ENCODE assay signal across 20 mouse cellular contexts in the genomic region with DNA sequence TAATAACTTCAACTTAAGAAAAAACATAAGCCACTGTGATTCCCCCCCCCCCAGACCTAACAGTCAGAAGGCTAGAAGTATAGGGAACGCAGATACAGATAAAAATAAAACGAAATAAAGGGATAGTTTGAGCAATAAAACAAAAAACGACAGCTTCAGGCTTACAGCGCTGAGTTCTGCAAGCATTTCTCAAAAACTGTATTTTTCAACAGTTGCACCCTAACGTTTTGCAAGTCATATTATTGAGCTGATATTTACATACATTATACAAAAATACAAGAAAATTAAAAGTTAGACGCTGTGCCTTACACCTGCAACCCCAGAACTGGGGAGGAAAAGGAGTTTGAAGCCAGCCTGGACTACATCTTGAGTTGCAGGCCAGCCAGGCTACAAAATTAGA. TPM values are rescaled to one million over a fixed set of nuclear protein-coding genes. Genes with fewer than 3 reads are reported as not detected.
"Had no signal": no experiment of that assay in that cellular context is flagged by ENCODE, and none has a peak within 500 bp of the region (broad histone marks: within the 10 kb centered on the region; RNA-seq: fewer than 3 reads in every experiment).

No protein-coding gene starts in this region.

- H3K4me2 ChIP-seq: limb, embryonic 15.5 days; midbrain, embryonic 13.5 days; neural tube, embryonic 13.5 days had no signal

- H3K4me3 ChIP-seq: layer of hippocampus, adult 2 months; myocyte; neural tube, embryonic 13.5 days had no signal

- H3K27ac ChIP-seq: kidney, postnatal 0 days; layer of hippocampus, adult 2 months; limb, embryonic 12.5 days; limb, embryonic 15.5 days; midbrain, embryonic 13.5 days; neural tube, embryonic 13.5 days had no signal

- H3K36me3 ChIP-seq: limb, embryonic 12.5 days; limb, embryonic 15.5 days; midbrain, embryonic 13.5 days; neural tube, embryonic 13.5 days had no signal

- H3K9ac ChIP-seq: limb, embryonic 12.5 days; limb, embryonic 15.5 days; midbrain, embryonic 13.5 days; neural tube, embryonic 13.5 days had no signal

- DNase-seq: kidney, adult 2 months; kidney, postnatal 25 days; layer of hippocampus, adult 9-11 months; lung, adult 2 months; lung, postnatal 14 days; lung, postnatal 4 days; retina, postnatal 1 day; right cerebral cortex, postnatal 25 days; thymus, postnatal 25 days had no signal

- H3K9me3 ChIP-seq: limb, embryonic 12.5 days; limb, embryonic 15.5 days; midbrain, embryonic 13.5 days; neural tube, embryonic 13.5 days had no signal

- ATAC-seq: midbrain, embryonic 16.5 days had no signal

RNA-seq across cellular contexts. Expression of gene Pdx1, which starts 0.4 kb away (rescaled TPM):
- polyA plus RNA-seq: kidney, adult 2 months; kidney, postnatal 0 days; limb, embryonic 12.5 days; limb, embryonic 15.5 days; lung, adult 2 months; lung, embryonic 16.5 days; midbrain, embryonic 13.5 days; midbrain, embryonic 16.5 days; myocyte; neural tube, embryonic 13.5 days; thymus, postnatal 0 days had no signal

RNA-seq across cellular contexts. Expression of gene Cdx2, which starts 37.7 kb away (rescaled TPM):
- polyA plus RNA-seq: kidney, adult 2 months; kidney, embryonic 14.5 days; kidney, postnatal 0 days; limb, embryonic 12.5 days; limb, embryonic 15.5 days; lung, adult 2 months; lung, embryonic 16.5 days; midbrain, embryonic 13.5 days; midbrain, embryonic 16.5 days; myocyte; neural tube, embryonic 13.5 days had no signal

RNA-seq across cellular contexts. Expression of gene Urad, which starts 52.9 kb away (rescaled TPM):
- polyA plus RNA-seq: kidney, adult 2 months; kidney, embryonic 14.5 days; kidney, postnatal 0 days; limb, embryonic 12.5 days; limb, embryonic 15.5 days; lung, adult 2 months; lung, embryonic 16.5 days; midbrain, embryonic 13.5 days; midbrain, embryonic 16.5 days; myocyte; neural tube, embryonic 13.5 days; thymus, postnatal 0 days had no signal
